In the genomic region with DNA sequence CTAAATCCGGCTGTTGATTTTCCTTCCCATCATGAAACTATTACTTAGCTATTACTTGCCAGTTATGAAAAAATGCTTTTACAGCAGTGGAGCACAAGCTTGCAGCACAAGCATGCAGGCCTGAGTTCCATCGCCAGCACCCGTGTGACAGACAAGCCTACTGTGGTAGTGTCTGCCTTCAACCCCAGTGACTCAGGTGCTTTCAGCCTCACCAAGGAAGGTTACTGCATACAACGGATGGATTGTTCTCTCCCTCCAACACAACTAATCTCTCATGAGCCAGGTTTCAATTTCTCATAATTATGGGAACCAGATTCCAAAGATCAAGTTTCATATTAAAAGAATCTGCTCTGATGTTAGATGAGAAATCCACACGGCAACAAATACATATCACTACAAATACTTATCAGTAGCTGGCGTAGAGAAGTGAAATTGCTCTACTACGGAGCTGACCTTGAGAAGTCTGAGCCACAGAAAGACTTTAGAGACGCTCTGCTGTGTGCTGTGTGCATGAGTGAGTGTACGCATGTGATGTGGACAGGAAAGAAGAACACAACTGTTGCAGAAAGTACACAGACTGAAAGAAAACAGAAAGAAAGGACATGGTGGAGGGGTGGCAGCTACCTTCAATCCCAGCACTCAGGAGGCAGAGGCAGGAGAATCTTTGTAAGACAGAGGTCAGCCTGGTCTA, we compare ENCODE assay signal across 19 mouse cellular contexts. TPM values are rescaled to one million over a fixed set of nuclear protein-coding genes. Genes with fewer than 3 reads are reported as not detected.
DNase-seq lines count a peak whose midpoint lies in the region; ATAC-seq and TF ChIP-seq lines count a peak whose summit lies in the region.
"Had no signal": no experiment of that assay in that cellular context is flagged by ENCODE, and none has a peak within 500 bp of the region (broad histone marks: within the 10 kb centered on the region; RNA-seq: fewer than 3 reads in every experiment).

No protein-coding gene starts in this region.

- H3K27me3 ChIP-seq in heart, adult 2 months (ENCODE audit: control insufficient read depth, insufficient read depth, low read length), result no peaks in the 10 kb centered on the region
- no peaks in the 10 kb centered on the region for H3K27me3 ChIP-seq in kidney, embryonic 15.5 days
- H3K27me3 ChIP-seq in embryonic facial prominence, embryonic 15.5 days, result no peaks in the 10 kb centered on the region
- no peaks in the 10 kb centered on the region for H3K27me3 ChIP-seq in intestine, postnatal 0 days (replicated peaks; ENCODE audit: control insufficient read depth, insufficient read depth, low read length)
- H3K27me3 ChIP-seq: forebrain, embryonic 13.5 days; liver, embryonic 15.5 days; neural tube, embryonic 12.5 days had no signal

- TF ChIP-seq CTCF in heart, adult 2 months (IDR thresholded peaks at IDR 0.05), result no peak
- TF ChIP-seq CTCF in intestine, postnatal 0 days (IDR thresholded peaks at IDR 0.05; ENCODE audit: low read depth), result no peak

- ATAC-seq in kidney, embryonic 15.5 days (replicated peaks; ENCODE audit: low FRiP score), result no peak
- no peak for ATAC-seq in embryonic facial prominence, embryonic 15.5 days (ENCODE audit: insufficient number of reproducible peaks, low FRiP score, low TSS enrichment, low read depth)
- ATAC-seq in intestine, postnatal 0 days, result peak; percentile 45; the same call in 1 of the 2 replicates
- ATAC-seq: forebrain, embryonic 13.5 days; hindbrain, embryonic 16.5 days had no signal

- peak overlapping the region; percentile 83 for H3K27ac ChIP-seq in heart, adult 2 months
- H3K27ac ChIP-seq in kidney, embryonic 15.5 days, result 0 out of 2 replicates have a peak overlapping the region, but pooled peaks have one; percentile 24
- H3K27ac ChIP-seq in embryonic facial prominence, embryonic 15.5 days (replicated peaks), result peak overlapping the region; percentile 58; the same call in 1 of the 2 replicates
- H3K27ac ChIP-seq in intestine, postnatal 0 days (ENCODE audit: low read depth, low read length), result peak overlapping the region; percentile 29; the same call in 1 of the 2 replicates
- H3K27ac ChIP-seq: forebrain, embryonic 13.5 days; liver, embryonic 15.5 days; macrophage; neural tube, embryonic 12.5 days had no signal

- no peak overlapping the region for H3K4me2 ChIP-seq in kidney, embryonic 15.5 days
- no peak overlapping the region for H3K4me2 ChIP-seq in embryonic facial prominence, embryonic 15.5 days (replicated peaks)
- H3K4me2 ChIP-seq in intestine, postnatal 0 days (replicated peaks; ENCODE audit: low read depth), result no peak overlapping the region; the same call in 1 of the 2 replicates
- H3K4me2 ChIP-seq: forebrain, embryonic 13.5 days; liver, embryonic 15.5 days; midbrain, embryonic 11.5 days; neural tube, embryonic 12.5 days had no signal

- peaks cover 23% of the 10 kb centered on the region for H3K4me1 ChIP-seq in heart, adult 2 months (ENCODE audit: control insufficient read depth, insufficient read depth, low read length)
- H3K4me1 ChIP-seq in kidney, embryonic 15.5 days, result peaks cover 28% of the 10 kb centered on the region
- H3K4me1 ChIP-seq in embryonic facial prominence, embryonic 15.5 days, result peaks cover 36% of the 10 kb centered on the region
- H3K4me1 ChIP-seq in intestine, postnatal 0 days (replicated peaks; ENCODE audit: control insufficient read depth, insufficient read depth, low read length), result no peaks in the 10 kb centered on the region
- H3K4me1 ChIP-seq: neural tube, embryonic 12.5 days had no signal

- no peak for TF ChIP-seq POLR2A in heart, adult 2 months (IDR thresholded peaks at IDR 0.05; ENCODE audit: insufficient read depth, low read depth, low read length)

- no peaks in the 10 kb centered on the region for H3K9me3 ChIP-seq in kidney, embryonic 15.5 days (replicated peaks)
- no peaks in the 10 kb centered on the region for H3K9me3 ChIP-seq in embryonic facial prominence, embryonic 15.5 days (replicated peaks)
- H3K9me3 ChIP-seq in intestine, postnatal 0 days (ENCODE audit: control insufficient read depth), result no peaks in the 10 kb centered on the region
- H3K9me3 ChIP-seq: forebrain, embryonic 13.5 days; liver, embryonic 15.5 days; neural tube, embryonic 12.5 days had no signal

- no peak overlapping the region for H3K4me3 ChIP-seq in heart, adult 2 months
- H3K4me3 ChIP-seq in kidney, embryonic 15.5 days (replicated peaks), result no peak overlapping the region
- H3K4me3 ChIP-seq in embryonic facial prominence, embryonic 15.5 days (replicated peaks), result no peak overlapping the region
- no peak overlapping the region for H3K4me3 ChIP-seq in intestine, postnatal 0 days (ENCODE audit: low read depth, low read length)
- H3K4me3 ChIP-seq: forebrain, embryonic 13.5 days; liver, embryonic 15.5 days; neural tube, embryonic 12.5 days had no signal

- no peak for TF ChIP-seq EP300 in heart, adult 2 months (IDR thresholded peaks at IDR 0.05; ENCODE audit: insufficient read depth, low read depth, low read length)

- H3K9ac ChIP-seq in heart, adult 2 months (ENCODE audit: low read depth, low read length), result no peak overlapping the region
- no peak overlapping the region for H3K9ac ChIP-seq in kidney, embryonic 15.5 days
- H3K9ac ChIP-seq in embryonic facial prominence, embryonic 15.5 days, result no peak overlapping the region
- H3K9ac ChIP-seq in intestine, postnatal 0 days (ENCODE audit: low read depth, low read length), result no peak overlapping the region
- H3K9ac ChIP-seq: forebrain, embryonic 13.5 days; liver, embryonic 15.5 days; neural tube, embryonic 12.5 days had no signal

- 48% methylated on average over 9 of the region's 9 CpGs for WGBS in heart, adult 2 months
- WGBS in kidney, embryonic 15.5 days, result 86% methylated on average over 9 of the region's 9 CpGs
- WGBS in embryonic facial prominence, embryonic 15.5 days, result 38% methylated on average over 9 of the region's 9 CpGs
- 51% methylated on average over 9 of the region's 9 CpGs for WGBS in intestine, postnatal 0 days

- DNase-seq in heart, adult 2 months, result no peak
- no peak for DNase-seq in heart, postnatal 36 days
- DNase-seq in kidney, postnatal 10 days, result no peak
- DNase-seq in cerebellum, adult 8-10 months, result no peak
- no peak for DNase-seq in thymus, postnatal 4 days
- DNase-seq: B cell, adult 2 months; cerebellum, adult 2 months; kidney, adult 2 months; thymus, postnatal 14 days had no signal

- peaks cover 15% of the 10 kb centered on the region for H3K79me2 ChIP-seq in heart, adult 2 months (replicated peaks; ENCODE audit: control insufficient read depth, insufficient read depth, low read length)

- intact Hi-C loops in heart, adult 2 months (cut with DNase I), result no loop called here
- intact Hi-C loops in heart, postnatal 36 days (cut with DNase I), result no loop called here

- peaks cover 7% of the 10 kb centered on the region for H3K36me3 ChIP-seq in heart, adult 2 months (ENCODE audit: control insufficient read depth, insufficient read depth, low read length)
- no peaks in the 10 kb centered on the region for H3K36me3 ChIP-seq in kidney, embryonic 15.5 days
- H3K36me3 ChIP-seq in embryonic facial prominence, embryonic 15.5 days, result no peaks in the 10 kb centered on the region
- no peaks in the 10 kb centered on the region for H3K36me3 ChIP-seq in intestine, postnatal 0 days (ENCODE audit: control insufficient read depth, insufficient read depth)
- H3K36me3 ChIP-seq: neural tube, embryonic 12.5 days had no signal

RNA-seq across cellular contexts. Expression of gene Gab1, which starts 36.4 kb away (rescaled TPM):
- 10 to 100 TPM; 38.3 to 40.2 TPM for total RNA-seq in heart, adult 2 months (2021)
- 32.6 and 55.3 TPM in 2 replicates for polyA plus RNA-seq in heart, adult 2 months (2012; rRNA removed)
- 10 to 100 TPM; 36.7 to 43.6 TPM for total RNA-seq in heart, postnatal 36 days (2021)
- polyA plus RNA-seq in kidney, embryonic 15.5 days (2015; fragmentation: Nextera tagmentation; extraction: Ambion mirVana), result 16.4 and 16.8 TPM in 2 replicates
- 22.7 and 24.8 TPM in 2 replicates for polyA plus RNA-seq in embryonic facial prominence, embryonic 15.5 days (2015; fragmentation: Nextera tagmentation; extraction: Ambion mirVana)
- 8.9 and 9.1 TPM in 2 replicates for polyA plus RNA-seq in intestine, postnatal 0 days (2015; fragmentation: Nextera tagmentation; extraction: Ambion mirVana)
- total RNA-seq: monocyte, adult 5-6 weeks had no signal

Comparison
In these comparisons a context has a peak if more than half of its experiments do, and no peak if none do; other contexts are left out.
1. H3K27ac ChIP-seq: peak in every context shown above with its lines; median percentile 83 in heart, adult 2 months; 58 in embryonic facial prominence, embryonic 15.5 days; 29 in intestine, postnatal 0 days; 24 in kidney, embryonic 15.5 days.